20 mouse cellular contexts compared by ENCODE assay signal in genomic region chr11:6335321-6335720, GRCm38 (mm10).
"Had no signal": no experiment of that assay in that cellular context is flagged by ENCODE, and none has a peak within 500 bp of the region (broad histone marks: within the 10 kb centered on the region; RNA-seq: fewer than 3 reads in every experiment).

No protein-coding gene starts in this region.

- DNase-seq: kidney, postnatal 4 days; left cerebral cortex, postnatal 4 days; lung, embryonic 14.5 days; right cerebral cortex, adult 18-20 months; right cerebral cortex, postnatal 14 days; right cerebral cortex, postnatal 4 days; thymus, adult 2 months; thymus, postnatal 14 days; thymus, postnatal 4 days had no signal

- ATAC-seq: intestine, postnatal 0 days; lung, postnatal 0 days; midbrain, embryonic 15.5 days had no signal

- H3K9ac ChIP-seq: limb, embryonic 12.5 days; limb, embryonic 15.5 days; liver, embryonic 15.5 days; lung, embryonic 14.5 days; midbrain, embryonic 12.5 days; midbrain, embryonic 15.5 days; neural tube, embryonic 12.5 days; neural tube, embryonic 15.5 days had no signal

- H3K9me3 ChIP-seq: limb, embryonic 12.5 days; limb, embryonic 15.5 days; liver, embryonic 15.5 days; midbrain, embryonic 12.5 days; midbrain, embryonic 15.5 days; neural tube, embryonic 12.5 days; neural tube, embryonic 15.5 days had no signal

- H3K27ac ChIP-seq: limb, embryonic 12.5 days; limb, embryonic 15.5 days; liver, embryonic 15.5 days; macrophage; midbrain, embryonic 12.5 days; midbrain, embryonic 15.5 days; neural tube, embryonic 12.5 days; neural tube, embryonic 15.5 days; stomach, postnatal 0 days had no signal

- H3K27me3 ChIP-seq: limb, embryonic 12.5 days; limb, embryonic 15.5 days; liver, embryonic 15.5 days; midbrain, embryonic 12.5 days; midbrain, embryonic 15.5 days; neural tube, embryonic 12.5 days; neural tube, embryonic 15.5 days had no signal

- H3K4me1 ChIP-seq: limb, embryonic 15.5 days; midbrain, embryonic 12.5 days; midbrain, embryonic 15.5 days; neural tube, embryonic 12.5 days; neural tube, embryonic 15.5 days had no signal

- H3K4me2 ChIP-seq: limb, embryonic 12.5 days; limb, embryonic 15.5 days; liver, embryonic 15.5 days; lung, embryonic 14.5 days; midbrain, embryonic 12.5 days; midbrain, embryonic 15.5 days; neural tube, embryonic 12.5 days; neural tube, embryonic 15.5 days had no signal

- H3K4me3 ChIP-seq: limb, embryonic 12.5 days; limb, embryonic 15.5 days; liver, embryonic 15.5 days; midbrain, embryonic 12.5 days; midbrain, embryonic 15.5 days; neural tube, embryonic 12.5 days; neural tube, embryonic 15.5 days had no signal
